Mouse (Mus musculus) embryonic fibroblast, embryonic 13.5 days (primary cell): ENCODE measurements around the gene Marveld1.

Source experiments
- CTCF ChIP-seq: IDR thresholded peaks from 2 replicates; pipeline ENCODE4 v1.5.1; 2011; ENCODE audit warnings: mild to moderate bottlenecking, control low read depth, low read length, moderate library complexity, borderline replicate concordance; ENCODE audit not compliant: insufficient read depth
- POLR2A ChIP-seq: IDR thresholded peaks from 2 replicates; pipeline ENCODE4 v1.6.1; 2011; ENCODE audit warnings: low read depth, mild to moderate bottlenecking, control low read depth, low read length, moderate library complexity

GRCm38 (mm10) chr19:42131101-42131500, 16.1 kb upstream of the Marveld1 start:
- no peak for TF ChIP-seq CTCF
- no peak for TF ChIP-seq POLR2A
